Comparison of ENCODE assay signal across 25 mouse cellular contexts in the genomic region with DNA sequence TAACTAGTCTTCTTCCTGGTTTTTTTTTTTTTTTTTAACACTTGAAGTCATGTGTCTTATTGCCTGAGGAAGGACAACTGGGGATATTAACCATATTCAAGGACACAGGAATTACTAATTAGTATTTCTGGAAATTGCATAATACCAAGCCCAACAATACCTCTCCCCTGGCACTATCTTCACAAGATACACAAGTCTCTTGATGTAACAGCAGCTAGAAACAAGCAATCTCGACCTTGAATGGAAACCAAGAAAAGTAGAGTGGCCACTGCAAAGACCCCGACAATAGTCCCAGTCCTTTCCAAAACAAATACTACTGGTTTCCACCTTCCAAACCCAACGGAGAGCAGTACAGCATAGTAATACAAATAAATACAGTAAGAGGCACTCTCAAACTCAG.
"Had no signal": no experiment of that assay in that cellular context is flagged by ENCODE, and none has a peak within 500 bp of the region (broad histone marks: within the 10 kb centered on the region; RNA-seq: fewer than 3 reads in every experiment).

No protein-coding gene starts in this region.

- H3K9ac ChIP-seq: heart, embryonic 13.5 days; heart, embryonic 15.5 days; hindbrain, embryonic 14.5 days; intestine, embryonic 15.5 days; limb, embryonic 12.5 days; liver, embryonic 13.5 days; liver, embryonic 15.5 days had no signal

- ATAC-seq: hindbrain, embryonic 16.5 days; inflammation-experienced regulatory T-cells, adult 6 months; intestine, embryonic 15.5 days; intestine, postnatal 0 days had no signal

- H3K27ac ChIP-seq: heart, embryonic 13.5 days; heart, embryonic 15.5 days; hindbrain, embryonic 14.5 days; intestine, embryonic 15.5 days; layer of hippocampus, adult 2 months; left cerebral cortex, adult 2 months; limb, embryonic 10.5 days; limb, embryonic 12.5 days; liver, embryonic 13.5 days; liver, embryonic 15.5 days had no signal

- H3K36me3 ChIP-seq: heart, embryonic 15.5 days; intestine, embryonic 15.5 days had no signal

- DNase-seq: gastrocnemius, postnatal 14 days; gastrocnemius, postnatal 36 days; heart, adult 18-20 months; heart, postnatal 14 days; heart, postnatal 36 days; kidney, adult 18-20 months; kidney, adult 8-10 months; kidney, postnatal 10 days; kidney, postnatal 25 days; kidney, postnatal 4 days; liver; liver, embryonic 13.5 days had no signal

- H3K9me3 ChIP-seq: heart, embryonic 13.5 days; heart, embryonic 15.5 days; intestine, embryonic 15.5 days; limb, embryonic 10.5 days; limb, embryonic 12.5 days; liver, embryonic 13.5 days; liver, embryonic 15.5 days had no signal

- H3K27me3 ChIP-seq: heart, embryonic 13.5 days; heart, embryonic 15.5 days; intestine, embryonic 15.5 days; limb, embryonic 12.5 days; liver, embryonic 13.5 days; liver, embryonic 15.5 days had no signal

- H3K4me3 ChIP-seq: heart, embryonic 13.5 days; heart, embryonic 15.5 days; intestine, embryonic 15.5 days; layer of hippocampus, adult 2 months; left cerebral cortex, adult 2 months; limb, embryonic 10.5 days; limb, embryonic 12.5 days; liver, embryonic 13.5 days; liver, embryonic 15.5 days had no signal

- H3K4me2 ChIP-seq: heart, embryonic 11.5 days; heart, embryonic 13.5 days; heart, embryonic 15.5 days; hindbrain, embryonic 14.5 days; intestine, embryonic 15.5 days; limb, embryonic 12.5 days; liver, embryonic 13.5 days; liver, embryonic 15.5 days had no signal

- H3K4me1 ChIP-seq: intestine, embryonic 15.5 days; limb, embryonic 10.5 days; limb, embryonic 12.5 days had no signal
